Mouse (Mus musculus) embryonic facial prominence, embryonic 14.5 days (tissue): ENCODE data around the gene Trabd2b. TPM values are rescaled to one million over a fixed set of nuclear protein-coding genes. Genes with fewer than 3 reads are reported as not detected.
A peak's percentile ranks its signal among the peaks of the same experiment; 100 is the strongest.

Experiments
- ATAC-seq: fragments of 200-750 bp; cut with Nextera tagmentation; 2 replicates; pipeline ENCODE4 v1.8.0; 2017; ENCODE audit warnings: low read depth, moderate number of reproducible peaks, moderate TSS enrichment
- DNase-seq: peaks from one replicate; pipeline ENCODE4 v3.0.0-alpha.2; 2015; ENCODE audit warnings: low spot score
- H3K27ac ChIP-seq: fragments of 300-500 bp; sonication (generic); replicated peaks from 2 replicates; pipeline ENCODE4 v1.5.1; 2014; ENCODE audit warnings: low read depth, mild to moderate bottlenecking, low read length, moderate library complexity
- H3K27me3 ChIP-seq: fragments of 300-500 bp; sonication (generic); replicated peaks from 2 replicates; pipeline ENCODE4 v1.6.1; 2014; ENCODE audit warnings: low read length; ENCODE audit not compliant: control insufficient read depth, insufficient read depth
- H3K36me3 ChIP-seq: fragments of 300-500 bp; sonication (generic); 2 replicates; pipeline ENCODE4 v1.6.1; 2014; ENCODE audit warnings: low read length, mixed read lengths; ENCODE audit not compliant: control insufficient read depth, insufficient read depth
- H3K4me1 ChIP-seq: fragments of 300-500 bp; sonication (generic); 2 replicates; pipeline ENCODE4 v1.6.1; 2014; ENCODE audit warnings: antibody characterized with exemption, low read length; ENCODE audit not compliant: control insufficient read depth, insufficient read depth
- H3K4me2 ChIP-seq: fragments of 300-500 bp; sonication (generic); 2 replicates; pipeline ENCODE4 v1.6.1; 2014; ENCODE audit warnings: low read depth, mild to moderate bottlenecking, low read length, moderate library complexity, mixed read lengths
- H3K4me3 ChIP-seq: fragments of 300-500 bp; sonication (generic); 2 replicates; pipeline ENCODE4 v1.5.1; 2014; ENCODE audit warnings: low read depth, mild to moderate bottlenecking, low read length
- H3K9ac ChIP-seq: fragments of 300-500 bp; sonication (generic); 2 replicates; pipeline ENCODE4 v1.6.1; 2014; ENCODE audit warnings: low read depth, mild to moderate bottlenecking, low read length, moderate library complexity, mixed read lengths
- H3K9me3 ChIP-seq: fragments of 300-500 bp; sonication (generic); 2 replicates; pipeline ENCODE4 v1.6.1; 2016; ENCODE audit warnings: low read length; ENCODE audit not compliant: control insufficient read depth
- WGBS: fragments of 180-500 bp; shearing (Covaris S2); extraction: QIAGEN DNeasy Blood & Tissue Kit; methylation state at CpG from one replicate; pipeline ENCODE4 v1.1.7; 2014; 5-methylcytosine and 5-hydroxymethylcytosine counted together
- polyA plus RNA-seq: library from polyadenylated mRNA; unstranded; fragments of >200 nt; fragmentation: Nextera tagmentation; extraction: Ambion mirVana; gene quantifications from 2 replicates; pipeline ENCODE4 v1.2.1, GENCODE M21; 2014

Trabd2b gene
- polyA plus RNA-seq, 1 experiment from 2014 or later = 3.3 TPM

DNA sequence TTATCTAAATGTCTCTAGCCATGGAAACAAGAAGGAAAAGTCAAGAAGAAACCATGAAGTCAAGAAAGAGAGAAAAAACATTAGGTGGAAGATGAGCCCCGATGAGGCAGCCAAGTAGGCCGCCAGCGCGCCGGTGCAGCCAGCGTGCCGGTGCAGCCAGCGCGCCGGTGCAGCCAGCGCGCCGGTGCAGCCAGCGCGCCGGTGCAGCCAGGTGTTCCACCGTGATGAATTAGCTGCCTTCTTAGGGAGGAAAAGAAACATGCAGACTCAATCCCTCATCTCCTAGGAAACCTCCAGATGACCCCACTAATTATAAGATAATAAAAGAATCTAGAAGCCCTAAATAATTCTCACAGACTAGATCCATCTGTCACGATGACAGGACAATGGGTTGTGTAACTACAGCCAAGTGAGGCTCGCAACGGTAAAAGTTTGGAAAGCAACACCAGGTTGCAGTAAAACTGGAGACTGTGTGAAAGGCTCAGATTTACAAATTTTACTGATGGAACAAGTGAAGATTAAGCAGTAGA, 237.2 kb downstream of the Trabd2b start:
- H3K36me3 ChIP-seq = no peaks in the 10 kb centered on the region
- no peaks in the 10 kb centered on the region for H3K9me3 ChIP-seq
- DNase-seq (no peak), ATAC-seq (no peak)
- peaks cover 23% of the 10 kb centered on the region for H3K27me3 ChIP-seq
- 87% methylated on average over 20 of the region's 20 CpGs for WGBS
- H3K4me2 ChIP-seq = no peak overlapping the region
- H3K27ac ChIP-seq = no peak overlapping the region
- no peaks in the 10 kb centered on the region for H3K4me1 ChIP-seq
- H3K4me3 ChIP-seq = no peak overlapping the region
- H3K9ac ChIP-seq = no peak overlapping the region

DNA sequence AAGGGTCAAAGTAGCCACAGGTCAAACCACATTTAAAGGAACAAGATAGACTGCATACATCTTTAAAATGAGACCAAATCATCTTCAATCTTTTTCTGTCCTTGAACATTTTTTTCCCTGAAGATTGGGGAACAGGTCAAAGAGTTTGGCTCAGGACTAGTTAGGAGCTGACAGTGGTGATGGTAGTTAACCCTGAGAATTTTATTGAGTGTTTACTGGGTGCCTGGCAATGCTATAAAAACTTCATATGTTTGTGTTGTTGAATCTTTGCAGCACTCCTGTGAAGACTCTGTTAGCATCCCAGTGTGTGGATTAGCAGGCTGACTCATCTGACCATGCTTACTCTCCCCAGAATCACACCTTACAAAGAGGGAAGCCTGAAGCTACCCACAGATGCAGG, 238.8 kb downstream of the Trabd2b start:
- H3K27ac ChIP-seq = no peak overlapping the region
- ATAC-seq (no peak), DNase-seq (no peak)
- no peaks in the 10 kb centered on the region for H3K9me3 ChIP-seq
- H3K4me2 ChIP-seq = no peak overlapping the region
- no peaks in the 10 kb centered on the region for H3K36me3 ChIP-seq
- H3K9ac ChIP-seq = no peak overlapping the region
- no peak overlapping the region for H3K4me3 ChIP-seq
- peaks cover 37% of the 10 kb centered on the region for H3K27me3 ChIP-seq
- H3K4me1 ChIP-seq = no peaks in the 10 kb centered on the region

DNA sequence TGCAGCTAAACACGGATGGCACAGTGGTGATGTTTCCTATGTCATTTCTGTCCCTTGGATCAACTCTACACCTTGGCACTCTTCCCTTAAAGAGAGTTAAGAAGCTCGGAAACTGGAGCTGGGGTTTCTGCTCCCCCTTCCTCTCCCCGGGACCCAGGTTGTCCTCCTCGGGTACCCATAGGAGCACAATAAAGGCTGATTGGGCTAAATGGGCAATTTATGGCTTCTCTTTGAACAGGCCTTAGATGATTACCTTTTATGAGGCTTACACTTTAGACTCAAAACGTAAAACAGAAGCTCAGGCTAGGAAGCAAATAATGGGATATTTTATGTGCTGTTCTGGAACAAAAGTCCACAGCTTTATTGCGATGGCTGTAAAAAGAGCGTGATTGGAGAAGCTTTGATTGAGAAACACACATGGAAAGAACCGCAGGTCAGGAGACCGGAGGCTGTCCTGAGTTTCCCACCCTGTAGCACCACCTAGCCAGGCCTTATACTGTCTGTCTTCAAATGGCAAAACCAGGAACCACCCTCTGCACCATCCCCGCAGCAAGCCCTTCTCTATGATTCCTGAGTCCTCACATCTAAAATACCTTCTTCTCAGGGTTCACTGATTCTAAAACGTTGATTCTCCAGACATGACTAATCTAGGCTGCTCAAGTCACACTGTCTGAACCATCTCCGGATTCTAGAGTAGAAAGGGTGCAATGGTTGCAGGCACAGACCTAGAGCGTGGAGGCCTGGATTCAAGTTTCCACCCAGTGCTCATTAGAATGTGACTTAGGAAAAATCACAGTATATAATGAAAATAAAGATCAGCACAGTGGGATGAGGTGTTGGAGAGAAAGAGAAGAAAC, 240.5 kb downstream of the Trabd2b start:
- H3K27ac ChIP-seq = no peak overlapping the region
- H3K27me3 ChIP-seq = peaks cover 40% of the 10 kb centered on the region
- WGBS = 58% methylated on average over 13 of the region's 13 CpGs
- DNase-seq (no peak), ATAC-seq (no peak)
- H3K9me3 ChIP-seq = no peaks in the 10 kb centered on the region
- no peak overlapping the region for H3K4me2 ChIP-seq
- H3K9ac ChIP-seq = no peak overlapping the region
- H3K36me3 ChIP-seq = no peaks in the 10 kb centered on the region
- no peaks in the 10 kb centered on the region for H3K4me1 ChIP-seq
- no peak overlapping the region for H3K4me3 ChIP-seq

DNA sequence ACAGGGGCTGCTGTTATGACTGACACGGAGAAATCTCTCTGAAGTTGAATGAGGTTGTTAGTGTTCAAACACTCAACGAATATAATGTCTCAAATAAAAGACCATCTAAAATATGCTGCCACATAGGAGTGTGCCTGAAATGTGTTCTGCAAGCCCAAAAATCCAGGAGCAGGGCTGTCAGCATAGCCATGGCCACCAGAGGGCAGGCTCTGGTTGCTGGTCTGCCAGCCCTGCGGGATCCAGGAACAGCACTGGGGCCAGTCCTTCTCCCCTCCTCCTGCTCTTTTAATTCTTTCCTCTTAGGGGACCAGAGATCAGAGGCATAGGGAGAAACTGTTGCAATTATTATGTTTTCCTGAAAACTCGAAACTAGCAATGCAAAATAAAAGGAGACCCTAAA, 241.2 kb downstream of the Trabd2b start:
- H3K4me1 ChIP-seq = no peaks in the 10 kb centered on the region
- H3K4me2 ChIP-seq = no peak overlapping the region
- no peak overlapping the region for H3K9ac ChIP-seq
- no peak overlapping the region for H3K4me3 ChIP-seq
- WGBS = 4% methylated on average over 4 of the region's 4 CpGs
- peak; percentile 58 for DNase-seq
- H3K27ac ChIP-seq = no peak overlapping the region
- H3K27me3 ChIP-seq = peaks cover 37% of the 10 kb centered on the region
- H3K36me3 ChIP-seq = no peaks in the 10 kb centered on the region
- H3K9me3 ChIP-seq = no peaks in the 10 kb centered on the region
- ATAC-seq = peak; percentile 48; the same call in 1 of the 2 replicates

DNA sequence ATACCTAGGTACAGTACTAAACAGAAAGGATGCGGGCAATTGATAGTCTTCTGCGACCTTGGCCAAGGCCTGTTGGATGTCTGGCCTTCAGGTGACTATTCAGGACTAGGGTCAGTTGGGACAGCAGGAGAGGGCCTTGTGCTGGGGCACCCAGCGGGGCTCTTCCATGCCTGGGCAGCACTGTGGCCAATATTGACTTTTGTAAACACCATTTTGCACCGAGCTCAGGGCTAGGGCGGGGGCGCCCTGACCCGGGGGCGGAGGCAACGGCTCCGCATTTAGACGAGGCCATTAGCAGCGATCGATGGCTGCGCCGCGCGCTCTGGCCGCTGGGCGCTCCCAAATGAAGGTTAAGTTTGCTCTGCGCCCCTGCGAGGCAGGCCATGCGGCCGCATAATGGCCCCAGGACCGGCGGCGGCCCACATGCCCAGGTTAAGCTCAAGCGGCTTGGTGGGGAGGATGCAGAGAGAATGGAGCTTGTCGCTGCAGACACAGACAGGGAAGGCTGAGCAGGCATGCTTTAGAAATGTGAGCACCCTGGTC, 242.1 kb downstream of the Trabd2b start:
- H3K4me3 ChIP-seq = no peak overlapping the region
- DNase-seq (no peak), ATAC-seq (no peak)
- H3K4me1 ChIP-seq = no peaks in the 10 kb centered on the region
- no peak overlapping the region for H3K27ac ChIP-seq
- peak overlapping the region; percentile 38 for H3K4me2 ChIP-seq
- 0 out of 2 replicates have a peak overlapping the region, but pooled peaks have one; percentile 35 for H3K9ac ChIP-seq
- no peaks in the 10 kb centered on the region for H3K36me3 ChIP-seq
- H3K9me3 ChIP-seq = no peaks in the 10 kb centered on the region
- WGBS = 21% methylated on average over 25 of the region's 28 CpGs
- H3K27me3 ChIP-seq = peaks cover 37% of the 10 kb centered on the region

DNA sequence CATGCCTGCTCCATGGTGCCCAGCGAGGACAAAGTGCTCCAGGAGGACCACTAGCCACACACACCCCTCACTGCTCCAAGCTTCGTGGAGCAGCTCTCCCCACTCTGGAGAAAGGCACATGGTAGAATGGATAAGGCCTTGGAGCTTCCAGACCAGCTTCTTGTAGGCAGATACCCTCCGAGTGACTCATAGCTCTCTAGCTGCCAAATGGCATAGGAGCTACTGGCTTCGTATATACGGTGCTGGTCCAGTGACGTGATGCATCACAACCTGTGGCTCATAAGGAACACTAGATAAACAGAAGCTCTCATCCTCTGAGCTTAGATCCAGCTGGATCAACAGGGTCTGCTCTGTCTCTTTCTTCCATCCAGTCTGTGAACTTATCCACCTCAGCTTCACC, 244.0 kb downstream of the Trabd2b start:
- no peak overlapping the region for H3K4me2 ChIP-seq
- DNase-seq (no peak), ATAC-seq (no peak)
- no peak overlapping the region for H3K4me3 ChIP-seq
- no peaks in the 10 kb centered on the region for H3K9me3 ChIP-seq
- peaks cover 37% of the 10 kb centered on the region for H3K27me3 ChIP-seq
- H3K27ac ChIP-seq = no peak overlapping the region
- no peak overlapping the region for H3K9ac ChIP-seq
- 68% methylated on average over 6 of the region's 6 CpGs for WGBS
- H3K4me1 ChIP-seq = no peaks in the 10 kb centered on the region
- H3K36me3 ChIP-seq = no peaks in the 10 kb centered on the region

DNA sequence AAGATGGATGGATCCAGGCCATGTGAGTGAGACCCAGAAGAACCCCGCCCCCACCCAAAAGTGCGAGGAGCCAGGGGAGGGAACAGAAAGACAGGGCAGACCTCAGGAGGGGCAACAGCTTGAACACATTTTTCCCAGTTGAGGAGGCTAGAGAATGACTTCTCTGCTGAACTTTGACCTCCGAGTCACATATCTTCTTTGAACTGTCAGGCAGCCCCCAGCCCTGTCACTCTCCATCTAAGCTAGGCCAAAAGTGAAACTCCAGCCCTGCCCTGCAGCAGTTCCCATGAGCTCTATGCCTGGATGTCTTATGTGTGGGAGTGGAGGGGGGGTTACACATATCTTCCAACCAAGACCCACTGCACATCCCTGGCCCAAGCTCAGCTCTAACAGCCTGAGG, 244.5 kb downstream of the Trabd2b start:
- H3K4me1 ChIP-seq = no peaks in the 10 kb centered on the region
- peaks cover 37% of the 10 kb centered on the region for H3K27me3 ChIP-seq
- 43% methylated on average over 3 of the region's 3 CpGs for WGBS
- H3K4me3 ChIP-seq = no peak overlapping the region
- no peaks in the 10 kb centered on the region for H3K36me3 ChIP-seq
- no peaks in the 10 kb centered on the region for H3K9me3 ChIP-seq
- ATAC-seq (no peak), DNase-seq (no peak)
- H3K27ac ChIP-seq = no peak overlapping the region
- no peak overlapping the region for H3K9ac ChIP-seq
- H3K4me2 ChIP-seq = no peak overlapping the region

DNA sequence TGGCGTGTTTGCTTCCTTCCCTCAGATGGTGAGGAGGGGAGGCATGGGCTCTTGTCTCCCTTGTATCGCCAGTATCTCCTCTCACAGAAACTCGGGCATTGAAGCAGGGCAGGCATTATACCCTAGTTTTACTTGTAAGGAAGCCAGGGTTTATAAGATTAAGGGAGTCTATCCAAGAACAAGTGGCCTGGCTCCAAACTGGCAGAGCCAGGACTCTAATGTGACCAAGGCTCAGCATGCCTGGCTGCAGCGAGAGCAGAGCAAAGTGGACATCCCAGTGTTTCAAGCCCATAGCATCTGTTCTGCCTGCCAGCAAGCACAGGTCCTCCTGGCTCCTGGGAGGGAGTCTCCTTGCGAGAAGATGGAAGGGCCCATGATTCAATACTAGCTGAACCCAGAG, 245.1 kb downstream of the Trabd2b start:
- ATAC-seq (no peak), DNase-seq (no peak)
- Histone ChIP-seq H3K4me2 (no peak overlapping the region), H3K9me3 (no peaks in the 10 kb centered on the region), H3K9ac (no peak overlapping the region), H3K4me3 (no peak overlapping the region), H3K27me3 (peaks cover 40% of the 10 kb centered on the region), H3K36me3 (no peaks in the 10 kb centered on the region), H3K4me1 (no peaks in the 10 kb centered on the region), H3K27ac (no peak overlapping the region)
- WGBS = 60% methylated on average over 5 of the region's 5 CpGs
